22 mouse cellular contexts compared by ENCODE assay signal in genomic region chr17:11765117-11765516, GRCm38 (mm10).
DNase-seq lines count a peak whose midpoint lies in the region; ATAC-seq lines count a peak whose summit lies in the region.
"Had no signal": no experiment of that assay in that cellular context is flagged by ENCODE, and none has a peak within 500 bp of the region (broad histone marks: within the 10 kb centered on the region; RNA-seq: fewer than 3 reads in every experiment).

No protein-coding gene starts in this region.

- ATAC-seq in forebrain, embryonic 12.5 days (ENCODE audit: low FRiP score) = 0 out of 2 replicates have a peak, but pooled peaks have one; percentile 53
- ATAC-seq in forebrain, embryonic 16.5 days = no peak
- no peak for ATAC-seq in midbrain, embryonic 15.5 days (replicated peaks)
- ATAC-seq in midbrain, embryonic 16.5 days = no peak
- ATAC-seq: activated CD4-positive, CD25-positive, alpha-beta regulatory T cell, adult 4 months; hindbrain, postnatal 0 days; Patski had no signal

- DNase-seq in limb, embryonic 10.5 days (ENCODE audit: low spot score) = peak; percentile 8
- no peak for DNase-seq in layer of hippocampus, adult 9-10 months (ENCODE audit: low spot score)
- no peak for DNase-seq in c-Kit-positive CD71-positive TER-119-positive erythroid progenitor cells, embryonic 14.5 days (ENCODE audit: low spot score)
- DNase-seq: adrenal gland, postnatal 14 days; cerebellum, adult 11 months; cerebellum, adult 8-10 months; cerebellum, postnatal 14 days; embryo, embryonic 11 days; gastrocnemius, postnatal 36 days; heart, adult 18-20 months; heart, postnatal 10 days had no signal

- H3K4me2 ChIP-seq in forebrain, embryonic 12.5 days = no peak overlapping the region
- no peak overlapping the region for H3K4me2 ChIP-seq in forebrain, embryonic 16.5 days (ENCODE audit: low read length)
- H3K4me2 ChIP-seq in midbrain, embryonic 15.5 days = no peak overlapping the region
- no peak overlapping the region for H3K4me2 ChIP-seq in midbrain, embryonic 16.5 days (ENCODE audit: low read length)
- H3K4me2 ChIP-seq: embryonic facial prominence, embryonic 15.5 days; hindbrain, embryonic 13.5 days had no signal

- no peaks in the 10 kb centered on the region; the same call in 1 of the 2 replicates for H3K27me3 ChIP-seq in forebrain, embryonic 12.5 days
- H3K27me3 ChIP-seq in forebrain, embryonic 16.5 days (replicated peaks; ENCODE audit: control insufficient read depth, insufficient read depth, low read length) = no peaks in the 10 kb centered on the region
- no peaks in the 10 kb centered on the region for H3K27me3 ChIP-seq in midbrain, embryonic 15.5 days (replicated peaks)
- H3K27me3 ChIP-seq in midbrain, embryonic 16.5 days (ENCODE audit: control insufficient read depth, insufficient read depth, low read depth, low read length) = no peaks in the 10 kb centered on the region
- H3K27me3 ChIP-seq in limb, embryonic 10.5 days (ENCODE audit: low read depth, poor library complexity, severe bottlenecking) = no peaks in the 10 kb centered on the region
- H3K27me3 ChIP-seq: embryonic facial prominence, embryonic 15.5 days; hindbrain, embryonic 13.5 days; Patski had no signal

- H3K9ac ChIP-seq in forebrain, embryonic 12.5 days = no peak overlapping the region
- no peak overlapping the region for H3K9ac ChIP-seq in forebrain, embryonic 16.5 days (replicated peaks; ENCODE audit: low read depth, low read length)
- H3K9ac ChIP-seq in midbrain, embryonic 15.5 days = no peak overlapping the region
- H3K9ac ChIP-seq in midbrain, embryonic 16.5 days (ENCODE audit: low read depth, low read length) = no peak overlapping the region
- H3K9ac ChIP-seq: embryonic facial prominence, embryonic 15.5 days; hindbrain, embryonic 13.5 days had no signal

- H3K4me3 ChIP-seq in forebrain, embryonic 12.5 days (replicated peaks) = no peak overlapping the region
- no peak overlapping the region for H3K4me3 ChIP-seq in forebrain, embryonic 16.5 days (replicated peaks; ENCODE audit: low read length)
- no peak overlapping the region for H3K4me3 ChIP-seq in midbrain, embryonic 15.5 days
- H3K4me3 ChIP-seq in midbrain, embryonic 16.5 days (ENCODE audit: low read depth, low read length) = no peak overlapping the region
- H3K4me3 ChIP-seq in limb, embryonic 10.5 days = no peak overlapping the region
- H3K4me3 ChIP-seq: embryonic facial prominence, embryonic 15.5 days; erythroblast, embryonic 14.5 days; heart, embryonic 10.5 days; hindbrain, embryonic 13.5 days had no signal

- H3K9me3 ChIP-seq in forebrain, embryonic 12.5 days = no peaks in the 10 kb centered on the region
- no peaks in the 10 kb centered on the region for H3K9me3 ChIP-seq in forebrain, embryonic 16.5 days (ENCODE audit: control insufficient read depth, low read length)
- H3K9me3 ChIP-seq in midbrain, embryonic 15.5 days = no peaks in the 10 kb centered on the region
- no peaks in the 10 kb centered on the region for H3K9me3 ChIP-seq in midbrain, embryonic 16.5 days (replicated peaks; ENCODE audit: control insufficient read depth, low read length, poor library complexity, severe bottlenecking)
- H3K9me3 ChIP-seq in limb, embryonic 10.5 days (replicated peaks) = no peaks in the 10 kb centered on the region
- H3K9me3 ChIP-seq: embryonic facial prominence, embryonic 15.5 days; heart, embryonic 10.5 days; hindbrain, embryonic 13.5 days had no signal

- H3K27ac ChIP-seq in forebrain, embryonic 12.5 days = 0 out of 2 replicates have a peak overlapping the region, but pooled peaks have one; percentile 53
- no peak overlapping the region for H3K27ac ChIP-seq in forebrain, embryonic 16.5 days (ENCODE audit: low read length)
- H3K27ac ChIP-seq in midbrain, embryonic 15.5 days = 0 out of 2 replicates have a peak overlapping the region, but pooled peaks have one; percentile 21
- no peak overlapping the region for H3K27ac ChIP-seq in midbrain, embryonic 16.5 days (ENCODE audit: low read length)
- no peak overlapping the region for H3K27ac ChIP-seq in limb, embryonic 10.5 days
- H3K27ac ChIP-seq: embryonic facial prominence, embryonic 15.5 days; heart, embryonic 10.5 days; hindbrain, embryonic 13.5 days; hindbrain, postnatal 0 days had no signal

- peaks cover 22% of the 10 kb centered on the region for H3K4me1 ChIP-seq in forebrain, embryonic 12.5 days
- H3K4me1 ChIP-seq in forebrain, embryonic 16.5 days (replicated peaks; ENCODE audit: control insufficient read depth, insufficient read depth, low read length) = 0 out of 2 replicates have a peak, but pooled peaks cover 2% of the 10 kb centered on the region
- peaks cover 10% of the 10 kb centered on the region; the same call in 1 of the 2 replicates for H3K4me1 ChIP-seq in midbrain, embryonic 15.5 days
- peaks cover 9% of the 10 kb centered on the region for H3K4me1 ChIP-seq in midbrain, embryonic 16.5 days (ENCODE audit: control insufficient read depth, insufficient read depth, low read length)
- H3K4me1 ChIP-seq in limb, embryonic 10.5 days = no peaks in the 10 kb centered on the region
- H3K4me1 ChIP-seq: heart, embryonic 10.5 days had no signal

- 26% methylated on average over 3 of the region's 3 CpGs for WGBS in forebrain, embryonic 12.5 days
- 17% methylated on average over 3 of the region's 3 CpGs for WGBS in forebrain, embryonic 16.5 days
- WGBS in midbrain, embryonic 15.5 days = 55% methylated on average over 3 of the region's 3 CpGs
- WGBS in midbrain, embryonic 16.5 days = 43% methylated on average over 3 of the region's 3 CpGs
- 80% methylated on average over 3 of the region's 3 CpGs for WGBS in limb, embryonic 10.5 days

- H3K36me3 ChIP-seq in forebrain, embryonic 12.5 days (replicated peaks) = no peaks in the 10 kb centered on the region
- no peaks in the 10 kb centered on the region for H3K36me3 ChIP-seq in forebrain, embryonic 16.5 days (ENCODE audit: control insufficient read depth, insufficient read depth)
- no peaks in the 10 kb centered on the region for H3K36me3 ChIP-seq in midbrain, embryonic 15.5 days (replicated peaks)
- H3K36me3 ChIP-seq in midbrain, embryonic 16.5 days (ENCODE audit: control insufficient read depth, insufficient read depth, low read length) = no peaks in the 10 kb centered on the region
- H3K36me3 ChIP-seq in limb, embryonic 10.5 days = no peaks in the 10 kb centered on the region
- H3K36me3 ChIP-seq: embryonic facial prominence, embryonic 15.5 days; heart, embryonic 10.5 days; hindbrain, embryonic 13.5 days had no signal

Comparison
In these comparisons a context has a peak if more than half of its experiments do, and no peak if none do; other contexts are left out.
1. H3K27ac ChIP-seq: peak in forebrain, embryonic 12.5 days (single experiment) and midbrain, embryonic 15.5 days (single experiment); none in forebrain, embryonic 16.5 days (single experiment), midbrain, embryonic 16.5 days (single experiment) and limb, embryonic 10.5 days (single experiment).